Mouse (Mus musculus) embryonic facial prominence, embryonic 10.5 days (tissue): Measurements from ENCODE around the gene Edem3. TPM values are rescaled to one million over a fixed set of nuclear protein-coding genes. Genes with fewer than 3 reads are reported as not detected.
"Not testable (repeated sequence)": the region's sequence is repeated elsewhere in the genome, so short reads cannot be mapped to it uniquely, and the experiment has no call there.

Experiments
- DNase-seq: peaks from one replicate; pipeline ENCODE4 v3.0.0-alpha.2; 2017; ENCODE audit warnings: low spot score
- H3K27ac ChIP-seq: fragments of 300-500 bp; sonication (generic); replicated peaks from 2 replicates; pipeline ENCODE4 v1.5.1; 2016; ENCODE audit warnings: mild to moderate bottlenecking
- H3K27me3 ChIP-seq: fragments of 300-500 bp; sonication (generic); replicated peaks from 2 replicates; pipeline ENCODE4 v1.6.1; 2016; ENCODE audit warnings: low read depth, mild to moderate bottlenecking; ENCODE audit not compliant: poor library complexity, severe bottlenecking
- H3K36me3 ChIP-seq: fragments of 300-500 bp; sonication (generic); replicated peaks from 2 replicates; pipeline ENCODE4 v1.6.1; 2016; ENCODE audit warnings: mild to moderate bottlenecking, moderate library complexity
- H3K4me1 ChIP-seq: fragments of 300-500 bp; sonication (generic); 2 replicates; pipeline ENCODE4 v1.6.1; 2016
- H3K4me3 ChIP-seq: fragments of 300-500 bp; sonication (generic); 2 replicates; pipeline ENCODE4 v1.5.1; 2016; ENCODE audit warnings: mild to moderate bottlenecking, moderate library complexity
- H3K9me3 ChIP-seq: fragments of 300-500 bp; sonication (generic); 2 replicates; pipeline ENCODE4 v1.6.1; 2016; ENCODE audit warnings: mild to moderate bottlenecking
- WGBS: fragments of 180-500 bp; shearing (Covaris S2); methylation state at CpG from one replicate; pipeline ENCODE4 v1.1.7; 2016; 5-methylcytosine and 5-hydroxymethylcytosine counted together
- polyA plus RNA-seq: library from polyadenylated mRNA; unstranded; fragments of >200 nt; fragmentation: Nextera tagmentation; extraction: Ambion mirVana; gene quantifications from 2 replicates; pipeline ENCODE4 v1.2.1, GENCODE M21; 2016

The Edem3 gene
- polyA plus RNA-seq, 1 experiment from 2014 or later: 19.1 TPM

- Histone ChIP-seq H3K4me3 (no peak overlapping the region), H3K4me1 (no peaks in the 10 kb centered on the region), H3K27me3 (no peaks in the 10 kb centered on the region), H3K36me3 (no peaks in the 10 kb centered on the region), H3K27ac (no peak overlapping the region), H3K9me3 (peaks cover 10% of the 10 kb centered on the region)
- no peak for DNase-seq
- 86% methylated on average over 3 of the region's 3 CpGs for WGBS
Measured at GRCm38 (mm10) chr1:151831791-151832190, 76.6 kb downstream of the Edem3 start.

GRCm38 (mm10) chr1:151835261-151835660 is 80.1 kb downstream of the Edem3 start:
- 90% methylated on average over 4 of the region's 4 CpGs for WGBS
- Histone ChIP-seq H3K9me3 (peaks cover 9% of the 10 kb centered on the region), H3K4me1 (no peaks in the 10 kb centered on the region), H3K36me3 (no peaks in the 10 kb centered on the region), H3K27me3 (no peaks in the 10 kb centered on the region), H3K27ac (no peak overlapping the region), H3K4me3 (no peak overlapping the region)
- DNase-seq: no peak

- H3K36me3 ChIP-seq, H3K4me1 ChIP-seq, DNase-seq, H3K27ac ChIP-seq, H3K9me3 ChIP-seq, H3K27me3 ChIP-seq, H3K4me3 ChIP-seq: not testable (repeated sequence)
- 100% methylated on average over 1 of the region's 1 CpGs for whole genome bisulfite sequencing
Measured at GRCm38 (mm10) chr1:151840345-151840744, 85.2 kb downstream of the Edem3 start.

- Histone ChIP-seq H3K36me3 (no peaks in the 10 kb centered on the region), H3K4me3 (no peak overlapping the region), H3K9me3 (no peaks in the 10 kb centered on the region), H3K27ac (no peak overlapping the region), H3K4me1 (peaks cover 11% of the 10 kb centered on the region; the same call in 1 of the 2 replicates), H3K27me3 (no peaks in the 10 kb centered on the region)
- 85% methylated on average over 17 of the region's 17 CpGs for WGBS
- no peak for DNase-seq
Measured at GRCm38 (mm10) chr1:151845252-151845832, 90.2 kb downstream of the Edem3 start.

GRCm38 (mm10) chr1:151845926-151846782 is 91.0 kb downstream of the Edem3 start:
- Histone ChIP-seq H3K27ac (no peak overlapping the region), H3K4me1 (peaks cover 11% of the 10 kb centered on the region; the same call in 1 of the 2 replicates), H3K36me3 (no peaks in the 10 kb centered on the region), H3K27me3 (no peaks in the 10 kb centered on the region), H3K4me3 (no peak overlapping the region), H3K9me3 (no peaks in the 10 kb centered on the region)
- 63% methylated on average over 19 of the region's 19 CpGs for WGBS
- peak; percentile 35 for DNase-seq

- Histone ChIP-seq H3K4me1 (peaks cover 11% of the 10 kb centered on the region; the same call in 1 of the 2 replicates), H3K9me3 (no peaks in the 10 kb centered on the region), H3K27me3 (no peaks in the 10 kb centered on the region), H3K4me3 (no peak overlapping the region), H3K27ac (no peak overlapping the region), H3K36me3 (no peaks in the 10 kb centered on the region)
- WGBS: 92% methylated on average over 2 of the region's 2 CpGs
- no peak for DNase-seq
Measured at GRCm38 (mm10) chr1:151848286-151848685, 93.1 kb downstream of the Edem3 start.

- WGBS: 82% methylated on average over 16 of the region's 16 CpGs
- no peak for DNase-seq
- Histone ChIP-seq H3K4me1 (peaks cover 11% of the 10 kb centered on the region; the same call in 1 of the 2 replicates), H3K4me3 (no peak overlapping the region), H3K36me3 (no peaks in the 10 kb centered on the region), H3K9me3 (no peaks in the 10 kb centered on the region), H3K27me3 (no peaks in the 10 kb centered on the region), H3K27ac (no peak overlapping the region)
Measured at GRCm38 (mm10) chr1:151849993-151850608, 94.9 kb downstream of the Edem3 start.

- no peaks in the 10 kb centered on the region for H3K36me3 ChIP-seq
- H3K27ac ChIP-seq: no peak overlapping the region
- 87% methylated on average over 20 of the region's 20 CpGs for WGBS
Measured at GRCm38 (mm10) chr1:151851051-151851848, 96.1 kb downstream of the Edem3 start.

GRCm38 (mm10) chr1:151851976-151852375 is 96.8 kb downstream of the Edem3 start:
- Histone ChIP-seq H3K27ac (no peak overlapping the region), H3K9me3 (no peaks in the 10 kb centered on the region), H3K4me1 (peaks cover 4% of the 10 kb centered on the region; the same call in 1 of the 2 replicates), H3K4me3 (no peak overlapping the region), H3K36me3 (no peaks in the 10 kb centered on the region), H3K27me3 (no peaks in the 10 kb centered on the region)
- no peak for DNase-seq
- 39% methylated on average over 3 of the region's 3 CpGs for WGBS

More at GRCm38 (mm10) chr1:151851051-151851848, 96.1 kb downstream of the Edem3 start:
- Histone ChIP-seq H3K27me3 (no peaks in the 10 kb centered on the region), H3K4me3 (no peak overlapping the region), H3K4me1 (peaks cover 6% of the 10 kb centered on the region; the same call in 1 of the 2 replicates), H3K9me3 (no peaks in the 10 kb centered on the region)
- DNase-seq: no peak

GRCm38 (mm10) chr1:151855561-151855960 is 100.4 kb downstream of the Edem3 start:
- no peak for DNase-seq
- H3K4me1 ChIP-seq: no peaks in the 10 kb centered on the region
- H3K36me3 ChIP-seq: no peaks in the 10 kb centered on the region
- no peak overlapping the region for H3K27ac ChIP-seq
- no peaks in the 10 kb centered on the region for H3K9me3 ChIP-seq
- WGBS: 67% methylated on average over 1 of the region's 1 CpGs
- no peak overlapping the region for H3K4me3 ChIP-seq
- H3K27me3 ChIP-seq: no peaks in the 10 kb centered on the region

GRCm38 (mm10) chr1:151858474-151858873 is 103.3 kb downstream of the Edem3 start:
- no peak for DNase-seq
- no peaks in the 10 kb centered on the region for H3K27me3 ChIP-seq
- H3K4me3 ChIP-seq: no peak overlapping the region
- H3K36me3 ChIP-seq: no peaks in the 10 kb centered on the region
- no peak overlapping the region for H3K27ac ChIP-seq
- H3K9me3 ChIP-seq: no peaks in the 10 kb centered on the region
- WGBS: 94% methylated on average over 1 of the region's 1 CpGs
- H3K4me1 ChIP-seq: 0 out of 2 replicates have a peak, but pooled peaks cover 6% of the 10 kb centered on the region
